Mouse (Mus musculus) midbrain, postnatal 0 days (tissue): ENCODE results near the gene Tgfbi. TPM values are rescaled to one million over a fixed set of nuclear protein-coding genes. Genes with fewer than 3 reads are reported as not detected.

Experiments
- ATAC-seq: fragments of 200-750 bp; cut with Nextera tagmentation; 2 replicates; pipeline ENCODE4 v1.8.0; 2017; ENCODE audit warnings: moderate number of reproducible peaks, mild to moderate bottlenecking, moderate TSS enrichment, moderate library complexity; ENCODE audit not compliant: low FRiP score
- DNase-seq: peaks from one replicate; pipeline ENCODE4 v3.0.0-alpha.2; 2015; ENCODE audit warnings: low spot score
- H3K27ac ChIP-seq: fragments of 300-500 bp; sonication (generic); 2 replicates; pipeline ENCODE4 v1.5.1; 2014; ENCODE audit warnings: low read depth, mild to moderate bottlenecking, low read length, mixed read lengths
- H3K27me3 ChIP-seq: fragments of 300-500 bp; sonication (generic); 2 replicates; pipeline ENCODE4 v1.6.1; 2014; ENCODE audit warnings: low read length, control low read depth, mixed read lengths; ENCODE audit not compliant: insufficient read depth
- H3K36me3 ChIP-seq: fragments of 300-500 bp; sonication (generic); 2 replicates; pipeline ENCODE4 v1.6.1; 2014; ENCODE audit warnings: low read length, control low read depth, mixed read lengths; ENCODE audit not compliant: insufficient read depth
- H3K4me1 ChIP-seq: fragments of 300-500 bp; sonication (generic); 2 replicates; pipeline ENCODE4 v1.6.1; 2014; ENCODE audit warnings: mild to moderate bottlenecking, control low read depth, antibody characterized with exemption, low read length, mixed read lengths; ENCODE audit not compliant: insufficient read depth
- H3K4me2 ChIP-seq: fragments of 300-500 bp; sonication (generic); 2 replicates; pipeline ENCODE4 v1.6.1; 2014; ENCODE audit warnings: low read depth, mild to moderate bottlenecking, low read length, mixed read lengths; ENCODE audit not compliant: poor library complexity, severe bottlenecking
- H3K4me3 ChIP-seq: fragments of 300-500 bp; sonication (generic); 2 replicates; pipeline ENCODE4 v1.5.1; 2014; ENCODE audit warnings: low read depth, mild to moderate bottlenecking, low read length, moderate library complexity
- H3K9ac ChIP-seq: fragments of 300-500 bp; sonication (generic); replicated peaks from 2 replicates; pipeline ENCODE4 v1.6.1; 2014; ENCODE audit warnings: mild to moderate bottlenecking, low read length, moderate library complexity, mixed read lengths; ENCODE audit not compliant: poor library complexity, severe bottlenecking
- H3K9me3 ChIP-seq: fragments of 300-500 bp; sonication (generic); 2 replicates; pipeline ENCODE4 v1.6.1; 2016; ENCODE audit warnings: low read length, control low read depth
- CTCF ChIP-seq: IDR thresholded peaks from 2 replicates; pipeline ENCODE4 v1.5.1; 2016; ENCODE audit warnings: antibody characterized with exemption, mild to moderate bottlenecking
- WGBS: fragments of 180-500 bp; shearing (Covaris S2); extraction: QIAGEN DNeasy Blood & Tissue Kit; methylation state at CpG from one replicate; pipeline ENCODE4 v1.1.7; 2014; 5-methylcytosine and 5-hydroxymethylcytosine counted together
- polyA plus RNA-seq: library from polyadenylated mRNA; unstranded; fragments of >200 nt; fragmentation: Nextera tagmentation; extraction: Ambion mirVana; gene quantifications from 2 replicates; pipeline ENCODE4 v1.2.1, GENCODE M21; 2015
- total RNA-seq: library from RNA; depleted of rRNA; stranded (reverse); fragments of >200 nt; gene quantifications from 2 replicates; pipeline ENCODE4 v1.2.3, GENCODE M21; 2014; rRNA removed

Gene Tgfbi
- total and polyA plus RNA-seq, 2 experiments from 2014 or later, result 3.4 to 7.5 TPM

DNA sequence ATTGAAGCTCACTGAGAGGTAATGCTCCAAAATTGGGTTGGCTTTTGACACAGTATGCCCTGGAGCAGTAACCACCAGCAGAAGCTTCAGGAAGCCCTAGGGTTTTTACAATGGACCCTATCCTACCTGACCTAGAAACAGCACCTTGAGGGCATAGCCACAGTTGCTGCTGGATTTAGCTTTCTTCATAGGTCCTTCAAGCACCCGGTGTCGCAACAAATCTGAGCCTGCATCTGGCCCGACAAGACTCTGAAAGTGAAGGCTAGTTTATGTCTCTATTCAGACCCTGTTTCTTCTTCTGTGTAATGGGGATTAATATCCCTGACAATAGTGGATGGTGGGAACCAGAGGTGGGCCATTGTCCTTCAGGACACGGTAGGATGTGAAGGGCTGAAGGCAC, 68.4 kb downstream of the Tgfbi start:
- Histone ChIP-seq H3K27ac (no peak overlapping the region), H3K9me3 (no peaks in the 10 kb centered on the region), H3K27me3 (no peaks in the 10 kb centered on the region), H3K4me2 (no peak overlapping the region), H3K9ac (no peak overlapping the region), H3K4me1 (0 out of 2 replicates have a peak, but pooled peaks cover 4% of the 10 kb centered on the region), H3K36me3 (no peaks in the 10 kb centered on the region), H3K4me3 (no peak overlapping the region)
- TF ChIP-seq CTCF, result no peak
- ATAC-seq (no peak), DNase-seq (no peak)
- 33% methylated on average over 4 of the region's 4 CpGs for WGBS

DNA sequence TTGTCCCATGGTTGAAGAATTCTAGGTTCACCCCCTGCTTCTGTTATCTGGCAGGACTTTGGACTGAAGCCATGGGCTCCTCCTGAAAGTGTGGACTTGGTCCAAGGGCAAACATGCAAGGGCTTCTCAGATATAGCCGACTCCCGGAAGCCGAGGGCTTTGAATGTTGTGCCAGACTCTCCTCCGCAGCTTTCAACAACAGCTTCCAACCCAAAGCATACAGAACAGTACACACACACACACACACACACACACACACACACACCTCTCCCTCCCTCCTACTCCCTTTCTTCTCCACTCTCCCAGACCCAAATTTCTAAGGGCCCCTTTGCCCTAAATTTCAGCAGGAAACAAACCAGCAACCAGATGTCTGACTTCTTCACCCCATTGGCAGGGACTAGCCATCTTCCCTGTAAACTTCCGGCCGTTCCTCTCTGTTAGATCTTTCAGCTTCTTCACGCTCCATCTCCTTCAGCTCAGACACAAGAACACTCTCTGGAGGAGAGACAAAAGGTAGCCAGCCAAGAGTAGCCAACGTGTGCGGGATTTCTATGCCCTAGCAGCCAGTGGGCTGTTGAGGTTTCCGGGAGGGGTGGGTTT, 69.0 kb downstream of the Tgfbi start:
- H3K4me3 ChIP-seq, result no peak overlapping the region
- no peak overlapping the region for H3K27ac ChIP-seq
- no peaks in the 10 kb centered on the region for H3K9me3 ChIP-seq
- no peak for TF ChIP-seq CTCF
- H3K27me3 ChIP-seq, result no peaks in the 10 kb centered on the region
- peak; percentile 75 for DNase-seq
- H3K4me1 ChIP-seq, result 0 out of 2 replicates have a peak, but pooled peaks cover 4% of the 10 kb centered on the region
- H3K9ac ChIP-seq, result no peak overlapping the region
- no peaks in the 10 kb centered on the region for H3K36me3 ChIP-seq
- 30% methylated on average over 10 of the region's 10 CpGs for WGBS
- no peak for ATAC-seq
- no peak overlapping the region for H3K4me2 ChIP-seq

- H3K4me3 ChIP-seq, result no peak overlapping the region
- WGBS, result 55% methylated on average over 10 of the region's 10 CpGs
- DNase-seq (no peak), ATAC-seq (no peak)
- no peak overlapping the region for H3K9ac ChIP-seq
- no peak overlapping the region for H3K4me2 ChIP-seq
- no peak for TF ChIP-seq CTCF
- H3K27ac ChIP-seq, result no peak overlapping the region
- H3K36me3 ChIP-seq, result no peaks in the 10 kb centered on the region
- H3K9me3 ChIP-seq, result no peaks in the 10 kb centered on the region
- no peaks in the 10 kb centered on the region for H3K4me1 ChIP-seq
- no peaks in the 10 kb centered on the region for H3K27me3 ChIP-seq
Measured at GRCm38 (mm10) chr13:56678826-56679504, 69.6 kb downstream of the Tgfbi start.

DNA sequence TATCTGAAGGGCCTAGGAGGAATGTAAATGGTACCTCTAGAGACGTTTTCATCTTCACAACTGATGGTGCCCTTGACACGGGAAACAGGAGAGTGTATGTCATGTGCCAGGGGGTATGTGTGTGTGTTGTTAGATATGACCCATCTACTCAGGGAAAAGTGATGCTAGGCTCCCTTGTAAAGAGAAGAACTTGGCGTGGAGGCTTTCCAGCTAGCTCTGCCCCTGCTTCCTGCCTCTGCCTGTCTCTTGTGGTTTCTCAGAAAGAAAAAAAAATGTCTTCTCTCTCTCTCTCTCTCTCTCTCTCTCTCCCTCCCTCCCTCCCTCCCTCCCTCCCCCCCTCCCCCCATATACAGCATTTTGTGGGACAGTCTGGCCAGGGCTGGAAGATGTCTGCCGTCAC, 72.6 kb downstream of the Tgfbi start:
- WGBS, result 81% methylated on average over 4 of the region's 4 CpGs
- no peak overlapping the region for H3K27ac ChIP-seq
- H3K4me1 ChIP-seq, result no peaks in the 10 kb centered on the region
- DNase-seq, result no peak
- TF ChIP-seq CTCF, result no peak
- H3K4me3 ChIP-seq, result no peak overlapping the region
- no peak overlapping the region for H3K4me2 ChIP-seq
- H3K27me3 ChIP-seq, result no peaks in the 10 kb centered on the region
- no peak overlapping the region for H3K9ac ChIP-seq
- no peaks in the 10 kb centered on the region for H3K36me3 ChIP-seq
- ATAC-seq, result no peak
- H3K9me3 ChIP-seq, result no peaks in the 10 kb centered on the region

DNA sequence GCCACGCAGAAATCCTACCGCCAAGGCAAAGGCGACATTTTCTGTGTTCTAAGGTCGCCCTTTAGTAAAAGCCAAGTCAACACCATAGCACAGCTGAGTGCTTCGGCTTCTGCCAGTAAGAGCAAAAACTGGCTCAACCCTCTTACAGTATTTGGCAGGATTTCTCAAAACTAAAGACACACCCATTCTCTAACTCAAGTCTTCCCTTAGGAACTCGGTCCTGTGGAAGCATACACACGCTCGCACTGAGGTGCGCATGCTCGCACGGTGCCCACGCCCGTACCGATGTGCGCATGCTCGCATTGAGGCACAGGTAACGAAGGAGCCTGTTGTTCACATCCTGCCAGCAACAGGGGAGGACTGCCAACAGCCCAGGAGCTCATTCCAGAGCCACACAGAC, 73.0 kb downstream of the Tgfbi start:
- Histone ChIP-seq H3K4me2 (no peak overlapping the region), H3K27ac (no peak overlapping the region), H3K9ac (no peak overlapping the region), H3K4me3 (no peak overlapping the region), H3K27me3 (no peaks in the 10 kb centered on the region), H3K4me1 (no peaks in the 10 kb centered on the region), H3K36me3 (no peaks in the 10 kb centered on the region), H3K9me3 (no peaks in the 10 kb centered on the region)
- WGBS, result 83% methylated on average over 17 of the region's 17 CpGs
- ATAC-seq (no peak), DNase-seq (peak; percentile 33)
- no peak for TF ChIP-seq CTCF

- ATAC-seq (no peak; the same call in 1 of the 2 replicates), DNase-seq (peak; percentile 36)
- WGBS, result 81% methylated on average over 7 of the region's 7 CpGs
- Histone ChIP-seq H3K4me3 (no peak overlapping the region), H3K36me3 (no peaks in the 10 kb centered on the region), H3K4me1 (no peaks in the 10 kb centered on the region), H3K27me3 (no peaks in the 10 kb centered on the region), H3K9ac (no peak overlapping the region), H3K9me3 (no peaks in the 10 kb centered on the region), H3K27ac (no peak overlapping the region), H3K4me2 (no peak overlapping the region)
- no peak for TF ChIP-seq CTCF
Measured at GRCm38 (mm10) chr13:56683306-56683705, 74.0 kb downstream of the Tgfbi start.

Other genes starting within 250 kb of the Tgfbi start
- gene Gm3045, start 182.9 kb upstream of the Tgfbi start, total RNA-seq, result not detected in 2 replicates
- gene Gm3045, start 182.9 kb upstream of the Tgfbi start, polyA plus RNA-seq, result not detected in 2 replicates
- 0.05 and 0.28 TPM in 2 replicates for gene Slc25a48, start 171.2 kb upstream of the Tgfbi start, total RNA-seq
- 0.04 TPM in 1 of 2 replicates, not detected in the other for gene Slc25a48, start 171.2 kb upstream of the Tgfbi start, polyA plus RNA-seq
- not detected in 2 replicates for gene Il9, start 127.3 kb upstream of the Tgfbi start, total RNA-seq
- not detected in 2 replicates for gene Il9, start 127.3 kb upstream of the Tgfbi start, polyA plus RNA-seq
- 5.5 and 7.2 TPM in 2 replicates for gene Fbxl21, start 87.1 kb upstream of the Tgfbi start, total RNA-seq
- gene Fbxl21, start 87.1 kb upstream of the Tgfbi start, polyA plus RNA-seq, result 3.4 and 4.3 TPM in 2 replicates
- gene Lect2, start 61.0 kb upstream of the Tgfbi start, total RNA-seq, result not detected in 2 replicates
- gene Lect2, start 61.0 kb upstream of the Tgfbi start, polyA plus RNA-seq, result not detected in 2 replicates
- gene Smad5, start 93.5 kb downstream of the Tgfbi start, total RNA-seq, result 37.4 and 40.6 TPM in 2 replicates
- 10.7 and 14.8 TPM in 2 replicates for gene Smad5, start 93.5 kb downstream of the Tgfbi start, polyA plus RNA-seq
- gene Gm45623, start 144.3 kb downstream of the Tgfbi start, total RNA-seq, result 7.9 and 11.3 TPM in 2 replicates
- gene Gm45623, start 144.3 kb downstream of the Tgfbi start, polyA plus RNA-seq, result 2.0 and 2.2 TPM in 2 replicates